Mouse (Mus musculus) liver, embryonic 13.5 days (tissue): ENCODE measurements around the gene Spata48. TPM values are rescaled to one million over a fixed set of nuclear protein-coding genes. Genes with fewer than 3 reads are reported as not detected.
A peak's percentile ranks its signal among the peaks of the same experiment; 100 is the strongest.

Experiments
- ATAC-seq: fragments of 200-750 bp; cut with Nextera tagmentation; 2 replicates; pipeline ENCODE4 v1.8.0; 2017; ENCODE audit warnings: low read depth, mild to moderate bottlenecking, moderate number of reproducible peaks, moderate library complexity
- DNase-seq: peaks from one replicate; pipeline ENCODE4 v3.0.0; 2022
- H3K27ac ChIP-seq: fragments of 300-500 bp; sonication (generic); 2 replicates; pipeline ENCODE4 v1.5.1; 2015; ENCODE audit warnings: moderate library complexity, mild to moderate bottlenecking, inconsistent platforms
- H3K27me3 ChIP-seq: fragments of 300-500 bp; sonication (generic); 2 replicates; pipeline ENCODE4 v1.6.1; 2015; ENCODE audit warnings: mild to moderate bottlenecking, inconsistent platforms
- H3K36me3 ChIP-seq: fragments of 300-500 bp; sonication (generic); 2 replicates; pipeline ENCODE4 v1.6.1; 2015; ENCODE audit warnings: mild to moderate bottlenecking, inconsistent platforms
- H3K4me1 ChIP-seq: fragments of 300-500 bp; sonication (generic); replicated peaks from 2 replicates; pipeline ENCODE4 v1.6.1; 2015; ENCODE audit warnings: inconsistent platforms
- H3K4me2 ChIP-seq: fragments of 300-500 bp; sonication (generic); 2 replicates; pipeline ENCODE4 v1.6.1; 2015; ENCODE audit warnings: inconsistent platforms, mild to moderate bottlenecking, moderate library complexity
- H3K4me3 ChIP-seq: fragments of 300-500 bp; sonication (generic); replicated peaks from 2 replicates; pipeline ENCODE4 v1.5.1; 2015; ENCODE audit warnings: mild to moderate bottlenecking, inconsistent platforms
- H3K9ac ChIP-seq: fragments of 300-500 bp; sonication (generic); 2 replicates; pipeline ENCODE4 v1.6.1; 2015; ENCODE audit warnings: mild to moderate bottlenecking, inconsistent platforms
- H3K9me3 ChIP-seq: fragments of 300-500 bp; sonication (generic); replicated peaks from 2 replicates; pipeline ENCODE4 v1.6.1; 2016; ENCODE audit warnings: inconsistent platforms
- WGBS: fragments of 180-500 bp; shearing (Covaris S2); methylation state at CpG from one replicate; pipeline ENCODE4 v1.1.7; 2015; ENCODE audit not compliant: insufficient replicate concordance; 5-methylcytosine and 5-hydroxymethylcytosine counted together
- polyA plus RNA-seq: library from polyadenylated mRNA; unstranded; fragments of >200 nt; fragmentation: Nextera tagmentation; extraction: Ambion mirVana; gene quantifications from 2 replicates; pipeline ENCODE4 v1.2.1, GENCODE M21; 2015

Gene Spata48
- polyA plus RNA-seq, 1 experiment from 2014 or later: 0.56 TPM

DNA sequence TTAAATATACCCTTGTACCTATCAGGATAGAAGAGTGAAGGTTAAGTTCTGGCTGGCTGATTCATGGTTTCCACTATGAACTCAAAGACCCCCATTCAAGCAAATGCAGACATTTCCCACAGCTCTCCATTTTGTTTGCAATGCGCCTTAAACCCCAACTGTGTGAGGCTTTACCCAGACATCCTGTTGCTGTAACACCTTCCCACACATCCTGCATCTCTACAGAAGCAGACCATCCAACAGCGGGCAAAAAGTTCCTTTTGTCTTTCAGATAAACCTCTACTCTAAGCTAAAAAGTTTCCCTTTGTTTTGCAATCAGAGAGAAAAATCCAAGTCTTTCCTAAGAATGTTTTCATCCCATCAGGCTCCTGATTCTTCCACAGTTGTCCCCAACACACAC, 50.2 kb downstream of the Spata48 start:
- Histone ChIP-seq H3K9me3 (no peaks in the 10 kb centered on the region), H3K27me3 (no peaks in the 10 kb centered on the region), H3K4me1 (no peaks in the 10 kb centered on the region), H3K4me3 (no peak overlapping the region), H3K4me2 (no peak overlapping the region), H3K36me3 (no peaks in the 10 kb centered on the region), H3K9ac (no peak overlapping the region), H3K27ac (no peak overlapping the region)
- WGBS: 42% methylated on average over 2 of the region's 2 CpGs
- ATAC-seq (no peak), DNase-seq (no peak)

DNA sequence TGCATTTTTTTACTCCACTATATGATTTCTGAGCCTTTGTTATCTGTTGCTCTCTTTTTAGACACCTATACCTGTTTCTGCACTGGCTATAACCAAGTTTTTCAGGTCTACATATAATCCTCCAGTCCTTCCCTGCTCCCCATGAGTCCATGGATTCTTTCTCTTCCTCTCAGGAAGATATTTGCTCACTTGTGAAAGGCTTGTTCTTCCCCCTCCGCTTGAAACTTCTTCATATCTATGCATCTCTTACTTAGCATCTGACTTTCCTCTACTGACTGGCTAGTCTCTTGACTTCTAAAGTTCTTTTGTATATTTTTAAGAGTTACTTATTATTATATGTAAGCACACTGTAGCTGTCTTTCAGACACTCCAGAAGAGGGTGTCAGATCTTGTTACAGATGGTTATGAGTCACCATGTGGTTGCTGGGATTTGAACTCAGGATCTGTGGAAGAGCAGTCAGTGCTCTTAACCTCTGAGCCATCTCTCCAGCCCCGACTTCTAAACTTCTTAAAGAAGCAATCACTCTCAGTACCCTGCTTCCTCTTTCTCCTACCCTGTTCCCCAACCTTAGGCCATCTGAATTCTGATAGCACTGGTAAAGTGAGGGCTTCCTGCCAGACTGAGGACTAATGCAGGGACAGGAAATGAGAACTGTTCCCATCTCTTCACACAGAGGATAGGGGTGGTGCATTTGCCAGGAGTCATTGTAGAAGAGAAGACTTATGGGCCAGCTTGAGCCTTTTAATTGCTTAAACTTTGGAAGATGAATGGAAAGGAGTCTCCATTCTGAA, 51.3 kb downstream of the Spata48 start:
- Histone ChIP-seq H3K4me3 (no peak overlapping the region), H3K9ac (no peak overlapping the region), H3K36me3 (no peaks in the 10 kb centered on the region), H3K4me1 (peaks cover 10% of the 10 kb centered on the region), H3K27ac (no peak overlapping the region), H3K4me2 (no peak overlapping the region), H3K9me3 (no peaks in the 10 kb centered on the region), H3K27me3 (no peaks in the 10 kb centered on the region)
- ATAC-seq (no peak), DNase-seq (no peak)
- 18% methylated on average over 2 of the region's 2 CpGs for WGBS

DNA sequence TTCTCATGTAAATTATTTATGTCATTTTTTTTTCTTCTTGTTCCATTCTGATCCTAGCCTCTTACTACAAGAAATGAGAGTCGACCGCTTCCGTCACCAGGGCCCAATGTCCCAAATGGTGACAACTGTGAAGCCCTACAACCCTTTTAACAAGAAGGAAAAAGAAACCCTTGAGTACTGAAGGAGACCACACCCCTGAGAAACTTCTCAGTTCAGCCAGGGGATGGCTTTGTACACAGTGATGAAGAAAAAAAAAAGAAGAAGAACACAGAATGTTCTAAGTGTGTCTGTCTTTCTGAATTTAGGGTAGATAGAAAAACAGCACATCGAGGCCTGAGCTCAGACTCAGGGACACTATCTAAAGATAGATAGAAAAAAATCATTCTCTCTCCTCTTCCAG, 53.0 kb downstream of the Spata48 start:
- no peak overlapping the region for H3K4me2 ChIP-seq
- 79% methylated on average over 4 of the region's 4 CpGs for WGBS
- no peak for ATAC-seq

DNA sequence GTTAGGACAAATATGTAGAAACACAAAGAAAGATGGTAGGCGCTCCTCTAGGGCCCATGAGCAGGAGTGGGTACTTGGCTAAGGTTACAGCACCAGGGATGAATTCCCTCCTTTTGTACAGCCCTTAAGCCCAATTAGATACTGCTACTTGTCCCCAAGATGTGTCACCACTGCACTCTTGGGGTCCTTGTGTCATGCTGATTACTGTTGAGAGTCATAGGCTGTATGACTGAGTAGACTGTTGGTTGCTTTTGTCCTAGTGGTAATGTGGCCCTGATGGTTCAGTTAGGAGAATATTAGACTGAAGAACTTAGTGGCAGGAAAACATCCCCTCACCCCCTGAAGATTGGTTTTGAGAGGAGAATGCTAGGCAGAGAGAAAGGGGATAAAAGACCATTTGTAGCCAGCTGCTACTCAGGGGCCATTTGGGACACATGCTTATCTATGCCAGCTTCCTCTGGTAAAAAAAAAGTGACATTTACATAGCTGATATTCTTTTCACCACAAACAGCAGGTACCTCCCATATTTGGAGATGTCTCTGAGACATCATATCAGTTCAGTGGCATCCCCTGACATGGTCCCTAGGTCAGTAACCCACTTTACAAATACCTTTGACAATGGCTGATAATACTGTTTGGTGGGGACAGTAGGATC, 56.0 kb downstream of the Spata48 start:
- Histone ChIP-seq H3K9ac (no peak overlapping the region), H3K27ac (peak overlapping the region; percentile 63), H3K9me3 (no peaks in the 10 kb centered on the region), H3K27me3 (no peaks in the 10 kb centered on the region), H3K4me1 (peaks cover 37% of the 10 kb centered on the region), H3K4me2 (no peak overlapping the region), H3K4me3 (no peak overlapping the region), H3K36me3 (no peaks in the 10 kb centered on the region)
- peak; percentile 12 for DNase-seq
- peak; percentile 74 for ATAC-seq
- WGBS: 78% methylated on average over 1 of the region's 1 CpGs

More for the DNA sequence above, 53.0 kb downstream of the Spata48 start:
- no peak overlapping the region for H3K27ac ChIP-seq
- no peak overlapping the region for H3K4me3 ChIP-seq
- H3K9ac ChIP-seq: no peak overlapping the region
- H3K9me3 ChIP-seq: no peaks in the 10 kb centered on the region
- no peaks in the 10 kb centered on the region for H3K36me3 ChIP-seq
- DNase-seq: no peak
- peaks cover 16% of the 10 kb centered on the region for H3K4me1 ChIP-seq
- H3K27me3 ChIP-seq: no peaks in the 10 kb centered on the region

DNA sequence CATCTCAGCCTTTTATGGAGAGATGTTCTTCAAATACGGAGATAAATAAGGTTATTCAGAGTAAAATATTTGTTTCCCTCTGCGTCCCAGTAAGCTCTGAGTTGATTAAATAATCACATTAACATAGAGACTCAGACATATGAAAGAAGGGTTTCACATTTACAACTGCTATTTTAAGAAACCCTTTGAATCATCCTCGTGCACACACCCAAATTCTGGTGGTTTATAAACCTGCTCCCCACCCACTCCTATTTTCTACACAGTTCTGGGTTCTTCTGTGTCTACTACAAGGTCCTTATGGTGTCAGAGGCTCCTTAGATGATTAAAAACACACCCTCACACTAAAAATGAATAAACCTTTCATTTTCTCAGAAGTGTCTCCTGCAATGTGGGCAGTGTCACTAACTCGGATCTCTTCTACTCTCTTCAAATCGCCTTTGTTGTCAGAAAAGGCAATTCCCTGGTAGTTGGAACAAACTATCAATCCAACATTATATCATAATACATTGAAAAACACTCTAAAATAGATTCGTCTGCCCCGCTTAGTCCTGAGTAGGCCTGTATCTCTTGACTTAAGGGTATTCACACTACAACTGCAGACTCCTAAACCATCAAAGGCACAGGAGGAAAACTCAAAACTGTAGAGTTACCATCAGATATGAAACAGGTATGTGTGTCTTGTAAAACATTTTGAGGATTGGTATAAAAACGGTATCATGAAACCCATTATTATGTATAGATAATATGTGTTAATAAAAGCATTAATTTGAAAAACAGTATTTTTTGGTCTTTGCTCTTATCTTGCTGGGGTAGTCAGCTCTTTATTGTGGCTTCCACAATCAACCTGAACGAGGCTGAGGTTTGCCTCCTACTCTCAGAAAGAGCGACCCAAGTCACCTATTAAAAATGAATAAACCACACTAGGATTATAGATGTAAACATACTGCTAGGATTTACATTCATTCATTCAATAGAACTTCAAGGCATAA, 57.7 kb downstream of the Spata48 start:
- no peaks in the 10 kb centered on the region for H3K36me3 ChIP-seq
- H3K27me3 ChIP-seq: no peaks in the 10 kb centered on the region
- no peak overlapping the region for H3K4me2 ChIP-seq
- no peaks in the 10 kb centered on the region for H3K9me3 ChIP-seq
- no peak overlapping the region for H3K9ac ChIP-seq
- no peak for ATAC-seq
- no peak for DNase-seq
- H3K4me1 ChIP-seq: peaks cover 42% of the 10 kb centered on the region
- no peak overlapping the region for H3K27ac ChIP-seq
- H3K4me3 ChIP-seq: no peak overlapping the region
- 54% methylated on average over 10 of the region's 10 CpGs for WGBS

DNA sequence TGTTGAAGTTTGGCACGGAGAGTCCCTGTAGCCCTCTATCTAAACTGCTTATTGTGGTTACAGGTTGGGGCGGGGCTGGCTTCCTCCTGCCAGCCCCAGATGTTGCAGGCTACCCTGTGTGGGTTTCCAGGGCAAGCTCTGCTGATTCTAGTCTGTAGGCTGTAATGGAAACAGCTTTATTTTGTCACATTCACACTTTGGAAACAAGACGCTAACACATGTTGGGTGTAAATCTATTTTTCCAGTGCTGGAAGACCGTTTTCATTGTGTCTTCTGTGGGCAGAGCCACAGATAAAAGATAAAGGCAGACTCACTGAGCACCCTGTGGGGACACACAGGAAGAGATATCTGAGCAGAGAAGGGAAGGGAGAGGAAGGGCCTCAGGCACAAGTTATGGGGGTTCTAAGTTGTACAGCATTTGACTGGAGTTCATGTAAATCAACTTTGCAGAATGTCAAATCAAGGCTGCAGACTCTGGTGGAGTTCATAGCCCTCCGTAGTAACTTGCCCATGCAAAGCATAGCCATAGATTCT, 60.1 kb downstream of the Spata48 start:
- H3K9me3 ChIP-seq: no peaks in the 10 kb centered on the region
- H3K9ac ChIP-seq: no peak overlapping the region
- H3K27ac ChIP-seq: peak overlapping the region; percentile 68
- H3K27me3 ChIP-seq: no peaks in the 10 kb centered on the region
- H3K4me1 ChIP-seq: peaks cover 42% of the 10 kb centered on the region
- WGBS: 10% methylated on average over 5 of the region's 5 CpGs
- H3K36me3 ChIP-seq: no peaks in the 10 kb centered on the region
- DNase-seq (peak; percentile 32), ATAC-seq (peak; percentile 86)
- H3K4me3 ChIP-seq: peak overlapping the region; percentile 9; the same call in 1 of the 2 replicates
- peak overlapping the region; percentile 41 for H3K4me2 ChIP-seq

DNA sequence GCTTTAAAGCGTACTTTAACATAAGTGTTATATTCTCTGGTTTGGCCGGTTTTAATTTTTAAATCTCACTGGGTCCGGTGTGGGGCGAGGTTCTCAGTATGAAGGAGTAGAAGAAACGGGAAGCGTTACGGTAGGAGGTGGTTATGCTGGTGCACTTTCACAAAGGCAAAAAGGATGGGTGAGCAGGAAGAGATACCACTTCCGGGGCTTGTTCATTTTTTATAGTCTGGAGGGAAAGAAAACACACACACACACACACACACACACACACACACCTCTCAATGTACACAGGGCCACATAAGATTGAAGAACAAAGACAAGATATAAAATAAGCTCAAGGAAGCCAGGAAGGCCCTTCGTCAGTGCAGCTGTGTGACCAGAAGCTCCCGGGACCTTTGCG, 66.9 kb downstream of the Spata48 start:
- DNase-seq (no peak), ATAC-seq (no peak)
- H3K4me1 ChIP-seq: peaks cover 19% of the 10 kb centered on the region
- H3K9ac ChIP-seq: no peak overlapping the region
- no peak overlapping the region for H3K27ac ChIP-seq
- no peak overlapping the region for H3K4me2 ChIP-seq
- no peaks in the 10 kb centered on the region for H3K36me3 ChIP-seq
- no peak overlapping the region for H3K4me3 ChIP-seq
- H3K9me3 ChIP-seq: no peaks in the 10 kb centered on the region
- 26% methylated on average over 11 of the region's 11 CpGs for WGBS
- no peaks in the 10 kb centered on the region for H3K27me3 ChIP-seq

DNA sequence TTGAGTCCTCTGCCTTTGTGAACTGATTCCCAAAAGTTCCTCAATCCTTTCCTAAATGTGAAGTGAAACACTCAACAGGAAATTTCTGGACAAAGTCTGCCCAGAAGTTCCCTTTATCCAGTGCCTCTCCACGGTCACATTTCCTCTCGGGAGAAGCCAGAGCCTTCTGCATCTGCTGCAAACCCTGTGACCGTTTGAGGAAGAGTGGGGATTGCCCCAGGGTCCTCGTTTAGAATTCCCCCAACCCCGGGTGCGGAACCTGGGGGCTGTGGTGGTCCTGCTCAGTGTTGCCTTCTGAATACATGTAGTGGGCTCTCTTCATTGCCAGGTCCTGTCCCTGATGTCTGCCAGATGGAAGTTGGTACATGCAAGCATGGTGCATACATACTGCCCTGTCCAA, 67.3 kb downstream of the Spata48 start:
- ATAC-seq: no peak
- H3K4me1 ChIP-seq: peaks cover 19% of the 10 kb centered on the region

DNA sequence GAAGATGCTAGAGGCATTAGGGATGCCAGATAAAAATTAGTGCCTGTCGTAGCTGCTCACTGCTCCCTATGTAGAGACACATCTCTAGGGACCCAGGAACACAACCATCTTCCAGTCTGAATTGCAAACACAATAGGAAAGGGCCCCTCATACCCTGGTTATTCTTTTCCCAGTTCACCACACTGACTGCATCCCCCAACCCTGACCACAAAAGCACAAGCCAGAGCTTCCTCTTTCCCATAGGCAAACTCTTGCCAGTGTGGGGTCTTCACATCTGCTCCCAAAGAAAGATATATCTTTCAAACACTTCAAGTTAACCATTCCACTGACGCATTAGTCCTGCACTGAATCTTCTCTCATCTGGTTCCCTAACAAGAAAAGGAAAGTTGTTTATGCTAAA, 68.2 kb downstream of the Spata48 start:
- 49% methylated on average over 2 of the region's 2 CpGs for WGBS
- H3K9ac ChIP-seq: no peak overlapping the region
- ATAC-seq: no peak
- DNase-seq: no peak
- H3K36me3 ChIP-seq: no peaks in the 10 kb centered on the region
- no peaks in the 10 kb centered on the region for H3K27me3 ChIP-seq
- H3K27ac ChIP-seq: no peak overlapping the region
- H3K4me3 ChIP-seq: no peak overlapping the region
- no peak overlapping the region for H3K4me2 ChIP-seq
- no peaks in the 10 kb centered on the region for H3K9me3 ChIP-seq
- H3K4me1 ChIP-seq: peaks cover 19% of the 10 kb centered on the region

More for the DNA sequence above, 67.3 kb downstream of the Spata48 start:
- WGBS: 33% methylated on average over 6 of the region's 6 CpGs
- no peaks in the 10 kb centered on the region for H3K27me3 ChIP-seq
- DNase-seq: no peak
- no peaks in the 10 kb centered on the region for H3K36me3 ChIP-seq
- H3K4me3 ChIP-seq: no peak overlapping the region
- no peak overlapping the region for H3K4me2 ChIP-seq
- H3K9me3 ChIP-seq: no peaks in the 10 kb centered on the region
- no peak overlapping the region; the same call in 1 of the 2 replicates for H3K27ac ChIP-seq
- no peak overlapping the region for H3K9ac ChIP-seq

DNA sequence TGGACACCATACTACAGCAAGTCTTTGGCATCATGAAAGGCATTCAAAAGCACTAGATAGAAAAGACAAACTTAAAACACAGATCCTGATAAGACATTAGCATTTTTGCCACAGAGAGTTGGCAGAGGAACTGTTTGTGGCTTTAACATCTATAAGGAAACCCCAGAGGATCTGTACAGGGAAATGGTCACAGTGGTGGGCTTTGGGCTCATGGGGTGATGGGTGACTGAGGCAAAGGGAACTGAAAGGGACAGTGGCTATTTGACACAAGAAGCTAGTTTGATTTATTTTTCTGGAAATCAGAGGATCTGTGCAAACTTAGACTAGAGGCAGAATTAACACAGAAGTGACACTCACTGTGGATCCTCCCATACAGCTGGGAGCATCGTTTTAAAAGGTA, 74.4 kb downstream of the Spata48 start:
- H3K27ac ChIP-seq: no peak overlapping the region
- ATAC-seq (no peak), DNase-seq (no peak)
- no peaks in the 10 kb centered on the region for H3K36me3 ChIP-seq
- H3K4me3 ChIP-seq: no peak overlapping the region
- H3K4me2 ChIP-seq: no peak overlapping the region
- no peaks in the 10 kb centered on the region for H3K9me3 ChIP-seq
- WGBS: 57% methylated on average over 1 of the region's 1 CpGs
- peaks cover 7% of the 10 kb centered on the region for H3K4me1 ChIP-seq
- no peaks in the 10 kb centered on the region for H3K27me3 ChIP-seq
- no peak overlapping the region for H3K9ac ChIP-seq

DNA sequence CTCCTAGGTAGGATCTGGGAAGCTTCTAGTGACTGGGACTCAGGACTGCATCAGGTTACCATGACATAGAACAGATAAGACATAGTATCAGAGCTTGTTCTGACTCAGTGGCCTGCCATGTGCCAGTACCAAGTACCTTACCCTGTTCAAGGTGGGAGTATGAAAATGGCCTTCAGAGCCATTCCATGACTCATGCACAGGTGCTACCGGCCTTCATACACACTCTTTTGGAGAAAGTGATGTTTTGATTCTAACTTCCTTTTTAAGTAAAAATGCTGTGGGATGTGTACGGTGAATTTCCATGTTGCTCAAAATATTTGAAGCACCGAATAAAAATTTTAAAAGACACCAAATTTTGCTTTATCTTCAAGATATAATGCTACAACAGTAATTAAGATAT, 84.1 kb downstream of the Spata48 start:
- no peaks in the 10 kb centered on the region for H3K4me1 ChIP-seq
- H3K9me3 ChIP-seq: no peaks in the 10 kb centered on the region
- H3K27me3 ChIP-seq: no peaks in the 10 kb centered on the region
- no peak overlapping the region for H3K27ac ChIP-seq
- H3K4me3 ChIP-seq: no peak overlapping the region
- no peak overlapping the region for H3K4me2 ChIP-seq
- no peak for DNase-seq
- ATAC-seq: no peak
- no peak overlapping the region for H3K9ac ChIP-seq
- 73% methylated on average over 3 of the region's 3 CpGs for WGBS
- no peaks in the 10 kb centered on the region for H3K36me3 ChIP-seq
